Mouse (Mus musculus): ENCODE measurements around the gene Dscam.
A peak's percentile ranks its signal among the peaks of the same experiment; 100 is the strongest.

Dscam gene

GRCm38 (mm10) chr16:97105266-97105665 is 65.3 kb downstream of the Dscam start:
- DNase-seq (ENCODE audit: low spot score in 2 of 2), result no peak

DNA sequence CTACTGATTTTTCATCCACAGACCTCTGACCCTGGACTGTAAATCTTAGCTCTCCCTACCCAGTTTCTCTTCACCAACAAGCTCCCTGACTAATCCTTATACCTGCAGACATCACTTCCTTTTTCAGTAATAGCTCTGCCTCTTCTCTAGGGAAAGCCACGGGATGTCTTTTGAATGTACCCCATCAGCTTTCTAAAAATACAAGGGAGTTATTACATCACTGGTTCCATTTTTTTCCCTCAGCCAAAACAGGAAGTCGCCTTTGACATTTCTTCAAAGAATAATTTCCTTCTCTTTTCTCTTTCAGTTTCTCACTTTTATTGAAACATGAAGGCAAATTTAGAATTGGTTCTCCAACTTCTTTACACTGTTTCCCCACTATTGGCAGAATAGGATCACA is 67.5 kb downstream of the Dscam start:
- no peak for DNase-seq (ENCODE audit: low spot score in 2 of 2)

DNA sequence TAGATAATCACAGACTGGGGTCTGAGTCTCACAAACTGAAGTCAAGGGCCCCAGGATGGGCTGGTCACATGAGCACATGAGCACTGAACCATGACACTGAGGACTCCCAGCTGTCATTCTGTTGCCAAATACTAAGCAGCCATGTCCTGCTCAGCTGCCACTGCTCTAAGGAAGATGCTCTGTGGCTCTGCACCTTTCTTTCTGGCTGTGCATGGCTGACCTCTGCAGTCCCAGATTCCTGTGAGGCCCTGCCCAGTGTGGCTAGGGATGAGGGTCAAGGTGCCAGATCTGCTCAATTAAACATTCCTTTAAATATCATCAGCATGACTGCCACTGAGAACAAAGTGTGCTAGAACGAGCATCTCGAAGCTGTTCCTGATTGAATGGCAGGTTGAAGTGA is 70.5 kb downstream of the Dscam start:
- no peak for DNase-seq (ENCODE audit: low spot score in 2 of 2)

GRCm38 (mm10) chr16:97098508-97098907 is 72.0 kb downstream of the Dscam start:
- DNase-seq (ENCODE audit: low spot score in 2 of 2), result peak in 1 of 2 experiments; percentile 22

DNA sequence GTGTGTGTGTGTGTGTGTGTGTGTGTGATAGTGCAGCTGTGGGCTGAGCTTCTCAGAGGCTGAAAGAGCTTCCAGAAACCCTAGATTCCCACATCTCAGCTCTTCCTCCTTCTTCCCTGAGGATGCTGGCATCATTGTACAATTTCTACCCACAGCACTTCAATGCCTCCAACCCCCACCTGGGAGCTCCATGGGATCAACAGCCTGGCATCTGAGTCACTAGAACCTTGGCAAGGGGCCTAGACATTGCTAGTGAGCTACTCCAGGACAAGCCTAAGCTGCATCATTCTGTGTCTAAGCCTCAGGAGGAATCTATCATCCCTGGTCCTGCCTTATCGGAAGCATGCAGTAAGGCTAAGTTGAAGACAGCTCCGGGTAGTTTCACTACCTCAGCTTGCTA is 73.8 kb downstream of the Dscam start:
- DNase-seq (ENCODE audit: low spot score in 2 of 2), result peak; percentile 65 to 75

DNA sequence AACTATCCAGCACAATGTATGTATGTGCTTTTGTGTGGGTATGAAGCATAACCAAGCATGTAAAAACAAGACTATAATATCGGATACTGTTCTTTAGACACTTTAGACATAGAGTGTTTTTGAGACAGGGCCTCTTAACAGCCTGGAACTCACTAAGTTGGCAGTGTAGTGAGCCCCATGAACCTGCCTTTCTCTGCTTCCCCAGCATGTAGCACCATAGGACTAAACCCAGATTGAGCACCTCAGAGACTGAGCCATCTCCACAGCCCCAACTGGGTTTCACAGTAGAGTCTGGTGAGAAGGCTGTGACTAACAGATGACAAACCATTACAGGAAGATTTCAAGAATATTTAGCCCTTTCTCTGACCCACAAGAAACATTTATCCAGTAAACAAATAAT is 75.1 kb downstream of the Dscam start:
- no peak for DNase-seq (ENCODE audit: low spot score in 2 of 2)

DNA sequence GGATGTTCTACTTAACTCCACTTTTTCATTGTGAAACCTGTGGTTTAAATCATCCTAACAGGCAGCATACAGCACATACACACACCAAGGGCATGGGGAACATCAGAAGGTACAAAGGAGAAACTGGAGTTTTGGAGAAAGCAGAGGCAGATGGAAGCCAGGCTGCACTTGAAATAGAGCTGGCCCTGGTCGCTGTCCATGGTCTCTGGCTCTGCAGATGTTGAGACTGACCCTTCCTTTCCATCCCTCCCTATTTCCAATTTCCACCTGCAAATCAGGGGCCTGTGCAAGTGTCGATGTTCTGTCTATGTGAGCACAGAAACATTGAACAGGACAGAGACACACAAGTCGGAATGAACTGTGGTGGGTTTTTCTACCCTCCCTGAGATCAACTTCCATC is 81.2 kb downstream of the Dscam start:
- DNase-seq (ENCODE audit: low spot score in 2 of 2), result no peak

DNA sequence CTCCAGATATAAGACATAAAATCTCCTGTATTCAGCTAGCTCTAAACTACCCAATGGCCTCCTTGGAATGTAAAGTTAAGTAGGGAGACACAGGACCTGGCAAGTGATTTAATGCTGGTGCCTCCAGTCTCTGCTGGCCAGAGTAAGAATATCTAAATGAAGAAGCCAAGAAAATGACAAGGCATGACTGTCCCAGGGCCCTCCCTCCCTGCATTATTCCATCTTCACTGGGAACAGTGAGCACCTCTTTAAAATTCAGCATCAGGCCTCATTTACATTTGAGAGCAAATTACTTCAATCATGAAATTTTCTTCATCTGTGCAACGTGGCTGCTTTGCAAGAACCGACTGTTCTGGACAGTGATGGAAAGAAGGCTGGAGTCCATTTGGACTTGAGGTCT is 86.9 kb downstream of the Dscam start:
- no peak for DNase-seq (ENCODE audit: low spot score in 2 of 2)

GRCm38 (mm10) chr16:97075920-97076572 is 94.5 kb downstream of the Dscam start:
- DNase-seq (ENCODE audit: low spot score in 2 of 2), result no peak

DNA sequence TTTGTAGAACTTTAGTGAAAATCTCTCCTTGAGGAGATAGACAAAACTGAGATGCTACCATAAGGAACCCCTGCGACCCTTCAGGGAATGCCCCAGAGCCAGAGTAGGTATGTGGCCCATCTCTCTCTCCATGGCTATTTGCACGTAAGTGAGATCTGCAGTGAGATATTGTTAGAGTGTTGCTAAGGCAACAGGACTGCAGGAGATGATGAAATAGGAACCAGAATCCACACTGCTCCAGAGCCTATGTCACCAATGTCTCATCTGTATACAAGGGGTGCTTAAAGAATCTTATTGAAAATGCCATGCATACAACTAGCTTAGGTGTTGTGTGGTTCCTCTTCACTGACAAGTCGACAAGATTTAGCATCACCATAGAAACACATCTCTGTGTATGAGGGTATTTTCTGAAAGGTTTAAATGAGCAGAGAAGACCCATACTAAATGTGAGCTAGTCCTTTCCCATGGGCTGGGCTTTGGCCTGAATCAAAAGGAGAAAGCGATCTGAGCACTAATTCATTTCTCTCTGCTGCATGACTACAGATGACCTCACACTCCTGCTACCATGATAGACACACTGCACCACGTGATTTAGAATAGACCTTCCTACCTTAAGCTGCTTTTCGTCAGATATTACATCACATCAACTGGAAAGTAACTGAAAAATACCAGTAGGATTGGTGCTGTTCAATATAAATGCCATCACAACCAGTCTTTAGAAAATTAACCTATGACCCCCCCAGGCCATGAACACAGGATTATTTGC is 95.2 kb downstream of the Dscam start:
- no peak for DNase-seq (ENCODE audit: low spot score in 2 of 2)

- no peak for DNase-seq (ENCODE audit: low spot score in 2 of 2)
Observed at GRCm38 (mm10) chr16:97073847-97074246, 96.7 kb downstream of the Dscam start.

- DNase-seq (ENCODE audit: low spot score in 2 of 2), result peak in 1 of 2 experiments; percentile 18
Observed at GRCm38 (mm10) chr16:97072624-97073023, 97.9 kb downstream of the Dscam start.

- no peak for DNase-seq (ENCODE audit: low spot score in 2 of 2)
Observed at GRCm38 (mm10) chr16:97066856-97067255, 103.7 kb downstream of the Dscam start.

GRCm38 (mm10) chr16:97062207-97062606 is 108.3 kb downstream of the Dscam start:
- no peak for DNase-seq (ENCODE audit: low spot score in 2 of 2)

- no peak for DNase-seq (ENCODE audit: low spot score in 2 of 2)
Observed at GRCm38 (mm10) chr16:97061390-97061789, 109.2 kb downstream of the Dscam start.

GRCm38 (mm10) chr16:97060736-97061135 is 109.8 kb downstream of the Dscam start:
- no peak for DNase-seq (ENCODE audit: low spot score in 2 of 2)

DNA sequence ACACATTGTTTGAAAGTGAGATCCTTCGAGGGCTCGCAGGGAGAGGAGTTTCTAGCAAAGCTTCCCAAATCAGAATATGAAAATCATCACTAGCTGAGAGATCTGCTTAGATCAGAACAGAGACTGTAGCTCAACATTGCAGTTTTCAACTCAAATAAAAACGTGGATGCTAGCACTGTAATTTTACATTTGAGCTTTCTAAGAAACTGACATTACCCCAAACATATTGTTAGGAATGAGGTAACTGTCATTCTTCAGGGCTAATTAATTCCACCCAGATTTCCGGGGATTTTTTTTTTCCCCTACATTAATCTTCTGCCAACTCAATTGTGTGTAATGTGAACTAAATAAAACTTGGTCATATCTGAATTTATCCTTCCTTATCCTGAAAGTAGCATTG is 110.3 kb downstream of the Dscam start:
- DNase-seq (ENCODE audit: low spot score in 2 of 2), result no peak

DNA sequence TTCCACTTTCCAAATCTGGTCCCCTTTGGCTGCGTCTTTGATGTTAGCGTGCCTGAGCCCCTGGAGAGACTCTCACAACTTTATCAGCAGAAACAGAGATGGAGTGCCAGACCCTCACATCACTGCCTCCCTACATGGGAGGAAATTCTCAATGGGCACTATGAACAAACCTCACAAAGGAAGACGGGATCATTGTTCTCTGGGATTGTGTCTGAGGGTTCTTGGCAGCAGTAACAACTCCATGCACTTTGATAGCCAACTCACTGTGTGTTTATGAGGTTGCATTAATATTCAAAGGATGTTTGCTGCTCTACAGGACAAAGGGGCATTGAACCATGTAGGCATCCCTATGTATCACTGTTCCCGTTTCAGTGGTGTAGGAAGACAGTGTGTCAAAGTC is 135.3 kb downstream of the Dscam start:
- no peak for DNase-seq (ENCODE audit: low spot score in 2 of 2)

GRCm38 (mm10) chr16:97033540-97034058 is 137.0 kb downstream of the Dscam start:
- DNase-seq (ENCODE audit: low spot score in 2 of 2), result no peak

GRCm38 (mm10) chr16:97027701-97028100 is 142.9 kb downstream of the Dscam start:
- DNase-seq (ENCODE audit: low spot score in 2 of 2), result no peak

- DNase-seq (ENCODE audit: low spot score in 2 of 2), result no peak
Observed at GRCm38 (mm10) chr16:97026803-97027202, 143.7 kb downstream of the Dscam start.

DNA sequence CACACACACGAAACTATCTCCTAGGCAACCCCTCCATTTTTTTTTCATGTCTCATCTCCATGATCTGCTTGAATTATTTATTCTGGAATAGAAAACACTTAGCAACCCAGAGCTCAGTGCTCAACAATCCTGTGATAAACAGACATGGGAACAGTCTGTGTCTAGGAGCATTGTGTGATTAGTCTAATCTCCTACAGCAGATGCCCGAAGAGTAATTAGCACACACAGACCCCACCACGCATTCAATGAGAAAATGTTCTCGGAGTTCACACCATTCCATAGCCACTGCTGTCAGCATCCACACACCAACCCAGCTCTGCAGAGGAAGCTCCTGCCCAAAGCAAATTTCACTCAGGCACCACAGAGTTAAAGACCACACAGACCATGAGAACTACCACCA is 146.1 kb downstream of the Dscam start:
- no peak for DNase-seq (ENCODE audit: low spot score in 2 of 2)

DNA sequence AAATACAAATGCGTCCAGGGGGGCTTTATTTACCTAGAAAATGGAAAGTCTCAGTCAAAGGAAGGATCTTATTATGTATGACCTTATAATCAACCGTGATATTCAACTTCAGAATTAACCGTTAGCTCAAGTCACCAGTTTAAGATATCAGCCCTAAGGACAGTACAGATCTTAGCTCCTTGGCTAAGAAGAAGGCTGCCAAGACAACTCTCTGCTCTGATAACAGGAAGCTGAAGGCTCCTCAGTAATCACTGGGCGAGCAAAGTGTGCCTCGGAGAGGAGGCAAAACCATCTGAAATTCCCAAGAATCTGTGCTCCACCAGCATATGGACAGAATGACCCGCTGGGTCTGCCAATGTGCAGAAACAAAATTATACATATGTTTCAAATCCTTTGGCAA is 149.1 kb downstream of the Dscam start:
- DNase-seq (ENCODE audit: low spot score in 2 of 2), result no peak
